Mouse (Mus musculus): Measurements from ENCODE around the gene Treh. TPM values are rescaled to one million over a fixed set of nuclear protein-coding genes. Genes with fewer than 3 reads are reported as not detected.

Treh gene
- polyA plus RNA-seq, 1 experiment from 2014 or later = not detected

GRCm38 (mm10) chr9:44678288-44678871 lies 5.3 kb downstream of the Treh start:
- ATAC-seq (replicated peaks; ENCODE audit: insufficient number of reproducible peaks, insufficient read depth, low FRiP score, low read depth) = no peak
- no peak overlapping the region for H3K27ac ChIP-seq
- no peak overlapping the region for H3K9ac ChIP-seq
- H3K4me2 ChIP-seq = no peak overlapping the region
- H3K36me3 ChIP-seq = no peaks in the 10 kb centered on the region
- H3K9me3 ChIP-seq (replicated peaks) = no peaks in the 10 kb centered on the region
- H3K27me3 ChIP-seq = no peaks in the 10 kb centered on the region
- no peak overlapping the region for H3K4me3 ChIP-seq
- H3K4me1 ChIP-seq (replicated peaks) = no peaks in the 10 kb centered on the region
- WGBS = 89% methylated on average over 2 of the region's 2 CpGs

GRCm38 (mm10) chr9:44679565-44679964 lies 6.5 kb downstream of the Treh start:
- Histone ChIP-seq H3K27ac (no peak overlapping the region), H3K4me3 (no peak overlapping the region), H3K27me3 (no peaks in the 10 kb centered on the region), H3K9ac (no peak overlapping the region), H3K9me3 (replicated peaks) (no peaks in the 10 kb centered on the region), H3K4me1 (replicated peaks) (no peaks in the 10 kb centered on the region), H3K4me2 (no peak overlapping the region), H3K36me3 (no peaks in the 10 kb centered on the region)
- ATAC-seq (replicated peaks; ENCODE audit: insufficient number of reproducible peaks, insufficient read depth, low FRiP score, low read depth) = no peak
- 65% methylated on average over 5 of the region's 5 CpGs for WGBS

GRCm38 (mm10) chr9:44683046-44683445 lies 10.0 kb downstream of the Treh start:
- H3K27me3 ChIP-seq = no peaks in the 10 kb centered on the region
- WGBS = 78% methylated on average over 8 of the region's 8 CpGs

GRCm38 (mm10) chr9:44685346-44686330 lies 12.6 kb downstream of the Treh start:
- no peaks in the 10 kb centered on the region for H3K9me3 ChIP-seq (replicated peaks)
- no peak overlapping the region for H3K4me2 ChIP-seq
- H3K27ac ChIP-seq = no peak overlapping the region; the same call in 1 of the 2 replicates
- no peak overlapping the region for H3K4me3 ChIP-seq
- peak; percentile 27; the same call in 1 of the 2 replicates for ATAC-seq (replicated peaks; ENCODE audit: insufficient number of reproducible peaks, insufficient read depth, low FRiP score, low read depth)
- H3K4me1 ChIP-seq (replicated peaks) = peaks cover 15% of the 10 kb centered on the region
- H3K9ac ChIP-seq = no peak overlapping the region
- H3K36me3 ChIP-seq = peaks cover 30% of the 10 kb centered on the region; the same call in 1 of the 2 replicates
- no peaks in the 10 kb centered on the region for H3K27me3 ChIP-seq
- WGBS = 36% methylated on average over 14 of the region's 14 CpGs

More at GRCm38 (mm10) chr9:44683046-44683445, 10.0 kb downstream of the Treh start:
- H3K9ac ChIP-seq = no peak overlapping the region
- ATAC-seq (replicated peaks; ENCODE audit: insufficient number of reproducible peaks, insufficient read depth, low FRiP score, low read depth) = no peak
- H3K4me3 ChIP-seq = no peak overlapping the region
- peaks cover 18% of the 10 kb centered on the region; the same call in 1 of the 2 replicates for H3K36me3 ChIP-seq
- H3K4me1 ChIP-seq (replicated peaks) = peaks cover 13% of the 10 kb centered on the region; the same call in 1 of the 2 replicates
- H3K9me3 ChIP-seq (replicated peaks) = no peaks in the 10 kb centered on the region
- no peak overlapping the region for H3K27ac ChIP-seq
- H3K4me2 ChIP-seq = no peak overlapping the region

GRCm38 (mm10) chr9:44686638-44687037 lies 13.6 kb downstream of the Treh start:
- H3K4me3 ChIP-seq = no peak overlapping the region
- H3K9me3 ChIP-seq (replicated peaks) = no peaks in the 10 kb centered on the region
- peaks cover 30% of the 10 kb centered on the region; the same call in 1 of the 2 replicates for H3K36me3 ChIP-seq
- 80% methylated on average over 5 of the region's 5 CpGs for WGBS
- no peaks in the 10 kb centered on the region for H3K27me3 ChIP-seq
- H3K4me1 ChIP-seq (replicated peaks) = peaks cover 25% of the 10 kb centered on the region
- no peak overlapping the region for H3K9ac ChIP-seq
- ATAC-seq (replicated peaks; ENCODE audit: insufficient number of reproducible peaks, insufficient read depth, low FRiP score, low read depth) = no peak
- no peak overlapping the region for H3K4me2 ChIP-seq
- H3K27ac ChIP-seq = no peak overlapping the region

GRCm38 (mm10) chr9:44688013-44688412 lies 15.0 kb downstream of the Treh start:
- H3K36me3 ChIP-seq = peaks cover 32% of the 10 kb centered on the region; the same call in 1 of the 2 replicates
- no peak for ATAC-seq (replicated peaks; ENCODE audit: insufficient number of reproducible peaks, insufficient read depth, low FRiP score, low read depth)
- WGBS = 67% methylated on average over 9 of the region's 9 CpGs

GRCm38 (mm10) chr9:44690641-44691040 lies 17.6 kb downstream of the Treh start:
- H3K27me3 ChIP-seq = no peaks in the 10 kb centered on the region
- H3K4me2 ChIP-seq = no peak overlapping the region
- H3K9ac ChIP-seq = no peak overlapping the region
- ATAC-seq (replicated peaks; ENCODE audit: insufficient number of reproducible peaks, insufficient read depth, low FRiP score, low read depth) = no peak
- H3K27ac ChIP-seq = 0 out of 2 replicates have a peak overlapping the region, but pooled peaks have one; percentile 49
- peaks cover 30% of the 10 kb centered on the region for H3K4me1 ChIP-seq (replicated peaks)
- no peak overlapping the region for H3K4me3 ChIP-seq
- peaks cover 55% of the 10 kb centered on the region for H3K36me3 ChIP-seq
- H3K9me3 ChIP-seq (replicated peaks) = no peaks in the 10 kb centered on the region
- WGBS = 46% methylated on average over 7 of the region's 7 CpGs

More at GRCm38 (mm10) chr9:44688013-44688412, 15.0 kb downstream of the Treh start:
- peaks cover 35% of the 10 kb centered on the region for H3K4me1 ChIP-seq (replicated peaks)
- no peak overlapping the region for H3K27ac ChIP-seq
- no peaks in the 10 kb centered on the region for H3K9me3 ChIP-seq (replicated peaks)
- H3K4me3 ChIP-seq = no peak overlapping the region
- no peak overlapping the region for H3K4me2 ChIP-seq
- H3K27me3 ChIP-seq = no peaks in the 10 kb centered on the region
- H3K9ac ChIP-seq = no peak overlapping the region

- Histone ChIP-seq H3K4me1 (replicated peaks) (peaks cover 22% of the 10 kb centered on the region), H3K27ac (peak overlapping the region; percentile 49), H3K4me2 (peak overlapping the region; percentile 6; the same call in 1 of the 2 replicates), H3K9me3 (replicated peaks) (no peaks in the 10 kb centered on the region), H3K4me3 (no peak overlapping the region), H3K27me3 (no peaks in the 10 kb centered on the region), H3K9ac (no peak overlapping the region), H3K36me3 (peaks cover 57% of the 10 kb centered on the region)
- ATAC-seq (replicated peaks; ENCODE audit: insufficient number of reproducible peaks, insufficient read depth, low FRiP score, low read depth) = peak; percentile 61
- 52% methylated on average over 21 of the region's 21 CpGs for WGBS
Measured at GRCm38 (mm10) chr9:44691671-44692520, 18.9 kb downstream of the Treh start.

GRCm38 (mm10) chr9:44693071-44693470 lies 20.0 kb downstream of the Treh start:
- Histone ChIP-seq H3K4me3 (no peak overlapping the region), H3K9me3 (replicated peaks) (no peaks in the 10 kb centered on the region), H3K27ac (no peak overlapping the region), H3K27me3 (no peaks in the 10 kb centered on the region), H3K9ac (no peak overlapping the region), H3K4me2 (no peak overlapping the region), H3K4me1 (replicated peaks) (peaks cover 22% of the 10 kb centered on the region), H3K36me3 (peaks cover 57% of the 10 kb centered on the region)
- ATAC-seq (replicated peaks; ENCODE audit: insufficient number of reproducible peaks, insufficient read depth, low FRiP score, low read depth) = no peak
- 81% methylated on average over 11 of the region's 11 CpGs for WGBS

- WGBS = 93% methylated on average over 16 of the region's 16 CpGs
- H3K27me3 ChIP-seq = no peaks in the 10 kb centered on the region
- H3K9ac ChIP-seq = no peak overlapping the region
- ATAC-seq (replicated peaks; ENCODE audit: insufficient number of reproducible peaks, insufficient read depth, low FRiP score, low read depth) = no peak
- H3K27ac ChIP-seq = no peak overlapping the region
- peaks cover 82% of the 10 kb centered on the region for H3K36me3 ChIP-seq
- H3K9me3 ChIP-seq (replicated peaks) = no peaks in the 10 kb centered on the region
- H3K4me3 ChIP-seq = no peak overlapping the region
- H3K4me2 ChIP-seq = no peak overlapping the region
- no peaks in the 10 kb centered on the region for H3K4me1 ChIP-seq (replicated peaks)
Measured at GRCm38 (mm10) chr9:44697866-44698265, 24.8 kb downstream of the Treh start.

- WGBS = 83% methylated on average over 10 of the region's 10 CpGs
- no peak for ATAC-seq (replicated peaks; ENCODE audit: insufficient number of reproducible peaks, insufficient read depth, low FRiP score, low read depth)
- no peak overlapping the region for H3K9ac ChIP-seq
- no peaks in the 10 kb centered on the region for H3K27me3 ChIP-seq
- H3K4me2 ChIP-seq = no peak overlapping the region
- no peaks in the 10 kb centered on the region for H3K9me3 ChIP-seq (replicated peaks)
- no peak overlapping the region for H3K27ac ChIP-seq
- peaks cover 82% of the 10 kb centered on the region for H3K36me3 ChIP-seq
- no peak overlapping the region for H3K4me3 ChIP-seq
- no peaks in the 10 kb centered on the region for H3K4me1 ChIP-seq (replicated peaks)
Measured at GRCm38 (mm10) chr9:44699196-44699595, 26.2 kb downstream of the Treh start.

Data from heart, embryonic 15.5 days (tissue).